Mouse (Mus musculus) lung, adult 2 months (tissue): ENCODE measurements around the gene Olfr224.
"Not testable (repeated sequence)": the region's sequence is repeated elsewhere in the genome, so short reads cannot be mapped to it uniquely, and the experiment has no call there.

Source experiments
- CTCF ChIP-seq: fragments of 200-500 bp; IDR thresholded peaks from 2 replicates; pipeline ENCODE4 v1.5.1; 2011; ENCODE audit warnings: mild to moderate bottlenecking, low read length, control low read depth; ENCODE audit not compliant: insufficient read depth
- POLR2A ChIP-seq: fragments of 200-500 bp; IDR thresholded peaks from 2 replicates; pipeline ENCODE4 v1.6.1; 2011; ENCODE audit warnings: low read depth, mild to moderate bottlenecking, control low read depth, low read length, borderline replicate concordance; ENCODE audit errors: extremely low read depth

DNA sequence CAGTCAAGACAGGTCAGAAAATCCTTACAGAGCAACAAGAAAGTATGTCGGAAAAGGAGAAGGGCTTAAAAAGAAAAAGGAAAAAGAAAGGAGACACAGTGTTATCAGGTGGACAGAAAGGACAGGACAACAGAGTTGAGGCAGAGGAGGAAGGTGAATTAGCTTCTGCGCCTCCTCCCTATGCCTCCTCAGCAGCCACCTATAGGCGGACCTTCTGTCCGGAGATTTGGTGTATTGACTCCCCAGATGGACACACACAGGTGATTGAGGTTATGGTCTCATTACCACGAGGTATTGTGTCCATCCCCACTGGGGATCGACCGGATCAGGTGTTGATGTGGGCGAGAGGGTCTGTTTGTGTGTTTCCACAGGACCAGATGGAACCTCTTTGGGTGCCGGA is 50.6 kb downstream of the Olfr224 start:
- TF ChIP-seq POLR2A, CTCF: not testable (repeated sequence)
